Mouse (Mus musculus) brain, embryonic 14.5 days (tissue): ENCODE data around the gene Slc25a21.

Experiments
- CTCF ChIP-seq: fragments of 200-500 bp; IDR thresholded peaks from 2 replicates; pipeline ENCODE4 v1.5.1; 2012; ENCODE audit warnings: inconsistent platforms, mild to moderate bottlenecking, moderate library complexity, borderline replicate concordance; ENCODE audit not compliant: insufficient read depth, insufficient read length; ENCODE audit errors: extremely low read depth
- POLR2A ChIP-seq: fragments of 200-500 bp; IDR thresholded peaks from 2 replicates; pipeline ENCODE4 v1.6.1; 2012; ENCODE audit warnings: mild to moderate bottlenecking, inconsistent platforms, borderline replicate concordance; ENCODE audit not compliant: poor library complexity, insufficient read depth, insufficient read length, severe bottlenecking; ENCODE audit errors: extremely low read depth

DNA sequence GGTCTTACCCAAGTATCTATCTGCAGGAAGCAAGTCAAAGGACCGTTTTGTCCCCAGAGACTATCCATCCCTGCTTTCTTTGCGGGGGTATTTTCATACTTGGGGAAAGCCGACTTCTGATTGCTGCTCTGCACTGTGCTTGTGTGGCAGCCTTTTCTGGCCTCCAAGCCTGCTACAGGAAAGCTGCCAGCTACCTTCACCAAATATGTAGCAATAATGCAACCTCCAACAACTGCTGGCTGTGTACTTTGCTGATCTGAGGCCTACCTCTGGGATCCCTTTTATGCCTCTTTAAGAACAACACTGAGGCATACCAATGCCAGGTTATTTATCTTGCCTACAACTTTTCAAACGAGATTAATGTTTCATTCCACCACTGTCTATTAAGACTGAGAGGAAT, 408.0 kb downstream of the Slc25a21 start:
- TF ChIP-seq CTCF (no peak), POLR2A (no peak)
